Mouse (Mus musculus) intestine, postnatal 0 days (tissue): Measurements from ENCODE around the gene Rasgef1a. TPM values are rescaled to one million over a fixed set of nuclear protein-coding genes. Genes with fewer than 3 reads are reported as not detected.

Source experiments
- ATAC-seq: fragments of 200-750 bp; cut with Nextera tagmentation; 2 replicates; pipeline ENCODE4 v1.8.0; 2017; ENCODE audit warnings: mild to moderate bottlenecking, moderate TSS enrichment, moderate library complexity
- H3K27ac ChIP-seq: fragments of 300-500 bp; sonication (generic); 2 replicates; pipeline ENCODE4 v1.5.1; 2014; ENCODE audit warnings: mild to moderate bottlenecking, low read depth, low read length, moderate library complexity
- H3K27me3 ChIP-seq: fragments of 300-500 bp; sonication (generic); replicated peaks from 2 replicates; pipeline ENCODE4 v1.6.1; 2014; ENCODE audit warnings: low read length, mixed read lengths; ENCODE audit not compliant: control insufficient read depth, insufficient read depth
- H3K36me3 ChIP-seq: fragments of 300-500 bp; sonication (generic); 2 replicates; pipeline ENCODE4 v1.6.1; 2014; ENCODE audit warnings: mild to moderate bottlenecking, moderate library complexity; ENCODE audit not compliant: control insufficient read depth, insufficient read depth
- H3K4me1 ChIP-seq: fragments of 300-500 bp; sonication (generic); replicated peaks from 2 replicates; pipeline ENCODE4 v1.6.1; 2014; ENCODE audit warnings: antibody characterized with exemption, low read length, mixed read lengths; ENCODE audit not compliant: control insufficient read depth, insufficient read depth
- H3K4me2 ChIP-seq: fragments of 300-500 bp; sonication (generic); replicated peaks from 2 replicates; pipeline ENCODE4 v1.6.1; 2014; ENCODE audit warnings: low read depth, mild to moderate bottlenecking, moderate library complexity
- H3K4me3 ChIP-seq: fragments of 300-500 bp; sonication (generic); 2 replicates; pipeline ENCODE4 v1.5.1; 2014; ENCODE audit warnings: low read depth, low read length
- H3K9ac ChIP-seq: fragments of 300-500 bp; sonication (generic); 2 replicates; pipeline ENCODE4 v1.6.1; 2014; ENCODE audit warnings: mild to moderate bottlenecking, low read depth, low read length
- H3K9me3 ChIP-seq: fragments of 300-500 bp; sonication (generic); 2 replicates; pipeline ENCODE4 v1.6.1; 2016; ENCODE audit warnings: mixed run types; ENCODE audit not compliant: control insufficient read depth
- CTCF ChIP-seq: sonication (generic); IDR thresholded peaks from 2 replicates; pipeline ENCODE4 v1.5.1; 2016; ENCODE audit warnings: low read depth, mild to moderate bottlenecking, control low read depth, antibody characterized with exemption, moderate library complexity
- WGBS: fragments of 180-500 bp; shearing (Covaris S2); extraction: QIAGEN DNeasy Blood & Tissue Kit; methylation state at CpG from one replicate; pipeline ENCODE4 v1.1.7; 2014; 5-methylcytosine and 5-hydroxymethylcytosine counted together
- polyA plus RNA-seq: library from polyadenylated mRNA; unstranded; fragments of >200 nt; fragmentation: Nextera tagmentation; extraction: Ambion mirVana; gene quantifications from 2 replicates; pipeline ENCODE4 v1.2.1, GENCODE M21; 2015

Rasgef1a gene
- polyA plus RNA-seq, 1 experiment from 2014 or later: 0.25 TPM

DNA sequence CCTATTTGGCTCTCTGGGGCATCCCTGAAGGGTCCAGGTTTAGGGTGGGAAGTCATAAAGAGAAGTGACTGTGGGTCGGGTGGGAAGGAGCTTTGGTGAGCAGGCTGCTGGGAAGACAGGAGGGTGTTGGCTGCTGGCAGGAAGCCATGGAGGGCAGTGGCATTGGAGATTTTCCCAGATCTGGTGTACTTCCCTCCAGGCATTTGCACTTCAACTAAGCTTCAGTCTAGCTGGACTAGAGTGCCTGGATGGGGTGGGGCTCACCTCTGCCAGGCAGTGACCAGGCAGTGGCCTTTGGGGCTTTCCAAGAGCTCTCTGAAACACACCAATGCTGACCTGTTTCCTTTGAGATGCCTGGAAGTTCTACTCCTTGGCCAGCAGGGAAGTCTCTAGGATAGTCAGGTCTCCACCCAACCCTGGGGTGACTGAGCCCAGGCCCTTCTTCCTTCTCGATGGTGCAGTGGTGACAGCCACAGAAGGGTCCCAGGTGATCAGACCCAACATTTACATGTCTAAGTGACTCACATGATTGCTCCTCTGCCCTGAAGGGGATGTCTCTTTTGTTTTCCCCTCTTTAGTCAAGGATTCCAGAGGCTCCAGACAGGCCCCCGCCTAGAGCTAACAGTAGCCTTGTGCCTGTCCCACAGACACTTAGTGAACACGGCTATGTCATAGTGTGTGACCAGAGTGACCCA is 36.7 kb downstream of the Rasgef1a start:
- Histone ChIP-seq H3K27ac (no peak overlapping the region), H3K9ac (no peak overlapping the region), H3K4me2 (no peak overlapping the region), H3K4me1 (no peaks in the 10 kb centered on the region), H3K27me3 (no peaks in the 10 kb centered on the region), H3K9me3 (no peaks in the 10 kb centered on the region), H3K4me3 (no peak overlapping the region), H3K36me3 (no peaks in the 10 kb centered on the region)
- ATAC-seq: no peak
- TF ChIP-seq CTCF: no peak
- WGBS: 71% methylated on average over 4 of the region's 4 CpGs

DNA sequence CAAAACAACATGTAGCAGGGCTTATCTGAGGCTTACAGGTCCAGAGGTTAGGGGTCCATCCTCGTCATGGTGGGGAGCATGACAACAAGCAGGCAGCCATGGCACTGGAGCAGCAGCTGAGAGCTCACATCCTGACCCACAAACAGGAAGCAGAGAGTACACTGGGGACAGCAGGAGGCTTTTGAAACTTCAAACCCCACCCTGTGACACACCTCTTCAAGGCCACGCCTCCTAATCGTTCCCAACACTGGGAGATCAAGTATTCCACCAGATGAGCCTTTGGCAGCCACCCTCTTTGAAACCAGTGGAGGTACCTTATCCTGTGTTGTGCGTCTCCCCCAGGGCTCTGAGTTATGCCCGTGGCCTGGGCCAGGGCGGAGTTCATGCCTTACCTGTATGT is 38.5 kb downstream of the Rasgef1a start:
- 85% methylated on average over 6 of the region's 6 CpGs for WGBS
- ATAC-seq: no peak
- H3K27me3 ChIP-seq: no peaks in the 10 kb centered on the region
- no peak overlapping the region for H3K9ac ChIP-seq
- H3K4me1 ChIP-seq: no peaks in the 10 kb centered on the region
- no peak overlapping the region for H3K4me3 ChIP-seq
- H3K36me3 ChIP-seq: no peaks in the 10 kb centered on the region
- H3K27ac ChIP-seq: no peak overlapping the region
- no peaks in the 10 kb centered on the region for H3K9me3 ChIP-seq
- TF ChIP-seq CTCF: no peak
- no peak overlapping the region for H3K4me2 ChIP-seq

DNA sequence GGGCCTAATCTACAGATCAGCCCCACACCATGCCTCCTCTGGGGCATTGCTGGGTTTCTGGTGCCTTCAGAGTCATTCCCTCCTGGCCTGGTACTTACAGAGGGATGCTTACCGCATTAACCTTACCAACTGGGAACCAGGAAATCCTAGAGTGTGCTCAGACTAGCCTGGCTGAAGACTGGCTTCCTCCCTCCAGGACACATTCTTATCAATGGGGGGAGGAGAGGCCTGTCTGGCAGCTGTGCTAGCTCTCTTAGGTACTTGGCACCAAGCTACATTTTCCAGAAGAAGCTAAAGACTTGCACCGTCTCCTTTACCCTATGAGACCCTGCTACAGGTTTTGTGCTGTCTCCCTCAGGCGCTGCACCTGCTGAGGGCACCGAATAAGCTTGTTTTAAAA is 40.2 kb downstream of the Rasgef1a start:
- Histone ChIP-seq H3K4me3 (no peak overlapping the region), H3K4me1 (no peaks in the 10 kb centered on the region), H3K36me3 (no peaks in the 10 kb centered on the region), H3K27me3 (no peaks in the 10 kb centered on the region), H3K9ac (no peak overlapping the region), H3K4me2 (no peak overlapping the region), H3K9me3 (no peaks in the 10 kb centered on the region), H3K27ac (no peak overlapping the region)
- TF ChIP-seq CTCF: no peak
- 67% methylated on average over 4 of the region's 4 CpGs for WGBS
- no peak for ATAC-seq

DNA sequence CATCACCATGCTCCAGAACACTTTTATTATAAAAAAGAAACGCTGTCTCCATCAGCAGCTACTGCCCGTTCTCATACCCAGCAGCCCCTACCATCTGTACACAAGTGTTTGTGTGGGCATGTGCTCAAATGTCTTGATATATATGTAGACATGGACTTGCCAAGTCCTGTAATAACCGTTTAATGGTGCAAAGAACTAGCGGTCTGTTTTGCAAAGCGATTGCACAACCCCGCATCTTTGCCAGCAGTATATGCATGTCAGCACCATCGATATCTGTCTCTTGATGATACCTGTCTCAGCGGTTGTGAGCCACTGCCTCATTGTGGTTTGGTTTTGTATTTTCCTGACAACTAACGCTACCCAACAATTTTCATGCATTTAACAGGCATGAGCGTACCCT is 44.0 kb downstream of the Rasgef1a start:
- Histone ChIP-seq H3K9me3 (no peaks in the 10 kb centered on the region), H3K4me1 (no peaks in the 10 kb centered on the region), H3K9ac (no peak overlapping the region), H3K4me2 (no peak overlapping the region), H3K4me3 (no peak overlapping the region), H3K27ac (no peak overlapping the region), H3K36me3 (no peaks in the 10 kb centered on the region), H3K27me3 (no peaks in the 10 kb centered on the region)
- no peak for ATAC-seq
- 85% methylated on average over 10 of the region's 10 CpGs for WGBS
- no peak for TF ChIP-seq CTCF

DNA sequence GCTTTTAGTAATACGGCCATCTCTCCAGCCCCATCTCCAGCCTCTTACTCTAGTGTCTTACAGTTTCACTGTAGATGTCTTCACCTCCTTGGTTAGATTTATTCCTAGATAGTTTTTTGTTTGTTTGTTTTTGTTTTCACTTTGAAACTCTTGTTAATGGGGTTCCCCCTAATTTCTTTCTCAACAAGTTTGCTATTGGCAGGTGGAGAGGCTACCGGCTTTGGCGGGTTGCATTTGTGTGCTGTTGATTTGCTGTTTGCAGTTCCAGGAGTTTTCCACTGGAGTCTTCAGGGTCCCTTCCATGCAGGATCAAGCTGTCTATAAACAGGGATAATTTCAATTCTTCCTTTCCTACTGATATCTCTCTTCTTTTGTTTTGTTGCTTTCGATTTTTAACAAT is 50.0 kb downstream of the Rasgef1a start:
- H3K9ac ChIP-seq: no peak overlapping the region
- no peaks in the 10 kb centered on the region for H3K36me3 ChIP-seq
- no peak for TF ChIP-seq CTCF
- 93% methylated on average over 4 of the region's 4 CpGs for WGBS
- ATAC-seq: no peak
- no peaks in the 10 kb centered on the region for H3K4me1 ChIP-seq
- H3K27ac ChIP-seq: no peak overlapping the region
- H3K4me2 ChIP-seq: no peak overlapping the region
- no peaks in the 10 kb centered on the region for H3K9me3 ChIP-seq
- H3K4me3 ChIP-seq: no peak overlapping the region
- peaks cover 13% of the 10 kb centered on the region; the same call in 1 of the 2 replicates for H3K27me3 ChIP-seq

DNA sequence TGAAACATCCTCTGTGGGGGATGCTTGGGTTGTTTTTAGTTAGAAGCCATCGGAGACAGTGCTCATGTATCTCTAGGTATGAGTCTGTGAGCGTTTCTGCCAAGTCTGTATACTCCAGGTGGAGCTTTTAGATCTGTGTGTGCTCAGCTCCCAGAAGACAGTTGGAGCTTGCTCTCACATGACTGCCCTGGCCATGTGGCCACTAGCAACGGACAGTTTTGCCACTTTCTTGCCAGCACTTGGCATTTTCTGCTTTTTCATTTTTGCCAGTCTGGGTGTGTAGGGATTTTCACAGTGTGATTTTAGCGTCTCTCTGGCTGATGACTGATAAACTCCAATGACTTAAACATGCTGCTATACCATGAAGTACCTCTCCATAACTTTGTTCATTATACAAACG is 52.0 kb downstream of the Rasgef1a start:
- H3K27me3 ChIP-seq: peaks cover 13% of the 10 kb centered on the region; the same call in 1 of the 2 replicates
- H3K4me1 ChIP-seq: no peaks in the 10 kb centered on the region
- H3K9me3 ChIP-seq: no peaks in the 10 kb centered on the region
- no peaks in the 10 kb centered on the region for H3K36me3 ChIP-seq
- 68% methylated on average over 5 of the region's 5 CpGs for WGBS
- H3K4me3 ChIP-seq: no peak overlapping the region
- H3K27ac ChIP-seq: no peak overlapping the region
- H3K4me2 ChIP-seq: no peak overlapping the region
- TF ChIP-seq CTCF: no peak
- ATAC-seq: no peak
- no peak overlapping the region for H3K9ac ChIP-seq
